Mouse (Mus musculus): ENCODE results near the gene Comp. TPM values are rescaled to one million over a fixed set of nuclear protein-coding genes. Genes with fewer than 3 reads are reported as not detected.

The Comp gene
- total and polyA plus RNA-seq, 3 experiments: 5.1 to 11.5 (median 5.4) TPM

- no peak overlapping the region for H3K9ac ChIP-seq (ENCODE audit: low read depth, low read length)
Measured at GRCm38 (mm10) chr8:70342007-70342406, 31.4 kb upstream of the Comp start.

GRCm38 (mm10) chr8:70343076-70343475 lies 30.3 kb upstream of the Comp start:
- intact Hi-C loops (cut with DNase I): no loop called here

More at GRCm38 (mm10) chr8:70342007-70342406, 31.4 kb upstream of the Comp start:
- 81% methylated on average over 14 of the region's 14 CpGs for WGBS
- Histone ChIP-seq H3K79me2 (replicated peaks; ENCODE audit: control insufficient read depth, insufficient read depth, low read length) (peaks cover 8% of the 10 kb centered on the region), H3K27me3 (ENCODE audit: control insufficient read depth, insufficient read depth, low read length) (no peaks in the 10 kb centered on the region), H3K4me1 (ENCODE audit: control insufficient read depth, insufficient read depth, low read length) (no peaks in the 10 kb centered on the region), H3K4me3 (no peak overlapping the region), H3K36me3 (ENCODE audit: control insufficient read depth, insufficient read depth, low read length) (no peaks in the 10 kb centered on the region; the same call in 1 of the 2 replicates), H3K27ac (no peak overlapping the region)
- intact Hi-C loops (cut with DNase I): no loop called here
- no peak for DNase-seq
- TF ChIP-seq EP300 (IDR thresholded peaks at IDR 0.05; ENCODE audit: insufficient read depth, low read depth, low read length) (no peak), POLR2A (IDR thresholded peaks at IDR 0.05; ENCODE audit: insufficient read depth, low read depth, low read length) (no peak), CTCF (IDR thresholded peaks at IDR 0.05) (no peak)

GRCm38 (mm10) chr8:70343696-70344095 lies 29.7 kb upstream of the Comp start:
- Histone ChIP-seq H3K27ac (no peak overlapping the region), H3K79me2 (replicated peaks; ENCODE audit: control insufficient read depth, insufficient read depth, low read length) (peaks cover 13% of the 10 kb centered on the region), H3K27me3 (ENCODE audit: control insufficient read depth, insufficient read depth, low read length) (no peaks in the 10 kb centered on the region), H3K4me3 (no peak overlapping the region), H3K9ac (ENCODE audit: low read depth, low read length) (no peak overlapping the region), H3K4me1 (ENCODE audit: control insufficient read depth, insufficient read depth, low read length) (peaks cover 9% of the 10 kb centered on the region), H3K36me3 (ENCODE audit: control insufficient read depth, insufficient read depth, low read length) (no peaks in the 10 kb centered on the region; the same call in 1 of the 2 replicates)
- DNase-seq: no peak
- intact Hi-C loops (cut with DNase I): no loop called here
- 68% methylated on average over 6 of the region's 6 CpGs for WGBS
- TF ChIP-seq POLR2A (IDR thresholded peaks at IDR 0.05; ENCODE audit: insufficient read depth, low read depth, low read length) (no peak), CTCF (IDR thresholded peaks at IDR 0.05) (peak; percentile 65), EP300 (IDR thresholded peaks at IDR 0.05; ENCODE audit: insufficient read depth, low read depth, low read length) (no peak)

More at GRCm38 (mm10) chr8:70343076-70343475, 30.3 kb upstream of the Comp start:
- H3K79me2 ChIP-seq (replicated peaks; ENCODE audit: control insufficient read depth, insufficient read depth, low read length): peaks cover 10% of the 10 kb centered on the region
- H3K27me3 ChIP-seq (ENCODE audit: control insufficient read depth, insufficient read depth, low read length): no peaks in the 10 kb centered on the region
- no peak for DNase-seq
- TF ChIP-seq EP300 (IDR thresholded peaks at IDR 0.05; ENCODE audit: insufficient read depth, low read depth, low read length) (no peak), CTCF (IDR thresholded peaks at IDR 0.05) (no peak), POLR2A (IDR thresholded peaks at IDR 0.05; ENCODE audit: insufficient read depth, low read depth, low read length) (no peak)
- no peak overlapping the region for H3K4me3 ChIP-seq
- H3K9ac ChIP-seq (ENCODE audit: low read depth, low read length): no peak overlapping the region
- H3K36me3 ChIP-seq (ENCODE audit: control insufficient read depth, insufficient read depth, low read length): no peaks in the 10 kb centered on the region; the same call in 1 of the 2 replicates
- H3K27ac ChIP-seq: no peak overlapping the region
- peaks cover 6% of the 10 kb centered on the region for H3K4me1 ChIP-seq (ENCODE audit: control insufficient read depth, insufficient read depth, low read length)
- 89% methylated on average over 7 of the region's 7 CpGs for WGBS

- Histone ChIP-seq H3K36me3 (ENCODE audit: control insufficient read depth, insufficient read depth, low read length) (no peaks in the 10 kb centered on the region; the same call in 1 of the 2 replicates), H3K4me3 (no peak overlapping the region), H3K27ac (no peak overlapping the region), H3K9ac (ENCODE audit: low read depth, low read length) (no peak overlapping the region), H3K27me3 (ENCODE audit: control insufficient read depth, insufficient read depth, low read length) (no peaks in the 10 kb centered on the region), H3K4me1 (ENCODE audit: control insufficient read depth, insufficient read depth, low read length) (peaks cover 13% of the 10 kb centered on the region), H3K79me2 (replicated peaks; ENCODE audit: control insufficient read depth, insufficient read depth, low read length) (peaks cover 15% of the 10 kb centered on the region)
- TF ChIP-seq EP300 (IDR thresholded peaks at IDR 0.05; ENCODE audit: insufficient read depth, low read depth, low read length) (no peak), POLR2A (IDR thresholded peaks at IDR 0.05; ENCODE audit: insufficient read depth, low read depth, low read length) (no peak), CTCF (IDR thresholded peaks at IDR 0.05) (no peak)
- WGBS: 84% methylated on average over 2 of the region's 2 CpGs
- intact Hi-C loops (cut with DNase I): no loop called here
- no peak for DNase-seq
Measured at GRCm38 (mm10) chr8:70344279-70344678, 29.1 kb upstream of the Comp start.

GRCm38 (mm10) chr8:70347443-70347842 lies 25.9 kb upstream of the Comp start:
- no peak for TF ChIP-seq EP300 (IDR thresholded peaks at IDR 0.05; ENCODE audit: insufficient read depth, low read depth, low read length)
- TF ChIP-seq POLR2A (IDR thresholded peaks at IDR 0.05; ENCODE audit: insufficient read depth, low read depth, low read length): no peak
- no peak for TF ChIP-seq CTCF (IDR thresholded peaks at IDR 0.05)
- H3K27me3 ChIP-seq (ENCODE audit: control insufficient read depth, insufficient read depth, low read length): no peaks in the 10 kb centered on the region
- WGBS: 63% methylated on average over 4 of the region's 4 CpGs
- H3K9ac ChIP-seq (ENCODE audit: low read depth, low read length): no peak overlapping the region
- intact Hi-C loops (cut with DNase I): no loop called here
- peaks cover 30% of the 10 kb centered on the region for H3K4me1 ChIP-seq (ENCODE audit: control insufficient read depth, insufficient read depth, low read length)
- peaks cover 18% of the 10 kb centered on the region for H3K79me2 ChIP-seq (replicated peaks; ENCODE audit: control insufficient read depth, insufficient read depth, low read length)
- no peak overlapping the region for H3K4me3 ChIP-seq
- DNase-seq: no peak
- no peak overlapping the region; the same call in 1 of the 2 replicates for H3K27ac ChIP-seq
- H3K36me3 ChIP-seq (ENCODE audit: control insufficient read depth, insufficient read depth, low read length): peaks cover 3% of the 10 kb centered on the region

- TF ChIP-seq POLR2A (IDR thresholded peaks at IDR 0.05; ENCODE audit: insufficient read depth, low read depth, low read length) (no peak), EP300 (IDR thresholded peaks at IDR 0.05; ENCODE audit: insufficient read depth, low read depth, low read length) (no peak), CTCF (IDR thresholded peaks at IDR 0.05) (no peak)
- H3K79me2 ChIP-seq (replicated peaks; ENCODE audit: control insufficient read depth, insufficient read depth, low read length): peaks cover 19% of the 10 kb centered on the region
- WGBS: 58% methylated on average over 1 of the region's 1 CpGs
- H3K27ac ChIP-seq: no peak overlapping the region; the same call in 1 of the 2 replicates
- intact Hi-C loops (cut with DNase I): no loop called here
- no peak overlapping the region for H3K4me3 ChIP-seq
- peaks cover 30% of the 10 kb centered on the region for H3K4me1 ChIP-seq (ENCODE audit: control insufficient read depth, insufficient read depth, low read length)
- peaks cover 3% of the 10 kb centered on the region for H3K36me3 ChIP-seq (ENCODE audit: control insufficient read depth, insufficient read depth, low read length)
- DNase-seq: no peak
- H3K27me3 ChIP-seq (ENCODE audit: control insufficient read depth, insufficient read depth, low read length): no peaks in the 10 kb centered on the region
- H3K9ac ChIP-seq (ENCODE audit: low read depth, low read length): no peak overlapping the region
Measured at GRCm38 (mm10) chr8:70347860-70348420, 25.4 kb upstream of the Comp start.
